Mouse (Mus musculus) right cerebral cortex, postnatal 10 days (tissue): ENCODE measurements around the gene Trim71.

Experiments
- DNase-seq, 2 experiments: peaks; one replicate each; pipeline ENCODE4 v3.0.0; 2021; ENCODE audit warnings: low spot score in 2 of 2

Gene Trim71

DNA sequence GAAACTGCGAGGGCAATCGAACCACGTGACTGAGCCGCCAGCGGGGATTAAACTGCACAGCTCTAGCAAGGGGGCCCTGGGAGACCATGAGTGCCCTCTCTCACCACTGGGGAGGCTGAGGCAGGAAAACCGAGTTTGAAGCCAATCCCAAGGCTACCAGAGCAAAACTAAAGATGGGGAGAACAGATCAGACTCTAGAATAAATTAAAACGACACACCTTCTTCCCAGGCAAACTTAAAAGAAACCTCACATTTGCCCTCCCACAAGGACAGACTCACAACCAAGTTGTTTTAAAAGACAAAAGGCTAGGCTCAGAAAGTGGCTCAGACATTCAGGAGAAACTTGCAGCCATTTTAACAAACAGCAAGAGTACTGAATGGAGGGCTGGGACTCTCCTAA is 7.1 kb downstream of the Trim71 start:
- no peak for DNase-seq

DNA sequence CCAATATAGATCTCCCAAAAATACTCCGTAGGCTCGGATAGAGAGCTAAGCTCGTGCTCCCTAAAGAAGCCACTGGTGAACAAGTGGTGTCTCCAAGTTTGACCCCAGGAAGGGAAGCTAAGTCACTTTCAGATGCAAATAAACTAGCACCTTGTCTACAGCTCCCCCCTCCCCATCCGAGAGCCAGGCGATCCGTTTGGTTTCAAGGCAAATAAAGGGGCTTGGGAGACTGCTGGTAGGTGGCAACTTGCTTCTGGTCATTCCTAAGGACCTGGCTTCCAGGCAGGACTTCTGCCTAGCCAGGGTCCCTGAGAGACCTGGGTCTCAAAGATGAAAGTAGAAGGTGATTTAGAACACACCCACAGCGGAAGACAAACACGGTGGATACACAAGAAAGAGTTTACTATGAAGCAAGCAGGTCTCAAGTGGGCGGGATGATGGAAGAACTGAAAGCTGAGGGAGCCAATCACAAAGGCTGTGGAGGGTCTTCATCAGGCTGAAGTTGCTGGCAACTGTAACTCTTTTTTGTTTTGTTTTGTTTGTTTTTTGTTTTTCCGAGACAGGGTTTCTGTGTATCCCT is 7.8 kb downstream of the Trim71 start:
- no peak for DNase-seq

DNA sequence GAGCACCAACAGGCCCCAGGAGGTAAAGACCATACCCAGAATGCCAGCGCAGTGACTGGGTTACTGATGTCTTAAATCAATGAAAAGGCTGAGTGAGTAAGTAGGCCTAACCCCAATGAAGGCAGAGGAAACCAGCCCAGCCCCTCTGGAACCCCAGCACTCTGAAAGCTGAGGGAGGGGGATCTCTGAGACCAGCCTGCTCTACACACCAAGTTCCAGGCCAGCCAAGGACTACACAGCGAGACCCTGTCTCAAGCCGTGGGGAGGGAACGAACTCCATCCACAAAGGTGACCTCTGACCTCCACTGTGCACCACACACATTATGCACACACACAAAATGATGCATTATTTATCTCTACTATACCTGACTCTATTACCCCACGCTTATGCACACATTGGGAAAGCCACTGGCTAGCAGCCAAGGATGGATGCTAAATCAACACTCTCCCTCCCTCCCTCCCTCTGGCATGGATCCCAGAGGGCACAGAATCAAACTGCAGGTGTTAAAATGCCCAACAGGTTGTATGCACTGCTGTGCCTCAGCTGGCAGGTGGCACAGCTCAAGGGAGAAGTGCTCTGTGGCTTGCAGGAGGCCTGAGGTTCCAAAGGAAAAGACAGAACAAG is 9.7 kb downstream of the Trim71 start:
- peak in 1 of 2 experiments; percentile 26 for DNase-seq

- no peak for DNase-seq
Observed at GRCm38 (mm10) chr9:114553828-114554227, 10.3 kb downstream of the Trim71 start.

- DNase-seq = no peak
Observed at GRCm38 (mm10) chr9:114550033-114550432, 14.1 kb downstream of the Trim71 start.

- no peak for DNase-seq
Observed at GRCm38 (mm10) chr9:114549117-114549516, 15.1 kb downstream of the Trim71 start.

DNA sequence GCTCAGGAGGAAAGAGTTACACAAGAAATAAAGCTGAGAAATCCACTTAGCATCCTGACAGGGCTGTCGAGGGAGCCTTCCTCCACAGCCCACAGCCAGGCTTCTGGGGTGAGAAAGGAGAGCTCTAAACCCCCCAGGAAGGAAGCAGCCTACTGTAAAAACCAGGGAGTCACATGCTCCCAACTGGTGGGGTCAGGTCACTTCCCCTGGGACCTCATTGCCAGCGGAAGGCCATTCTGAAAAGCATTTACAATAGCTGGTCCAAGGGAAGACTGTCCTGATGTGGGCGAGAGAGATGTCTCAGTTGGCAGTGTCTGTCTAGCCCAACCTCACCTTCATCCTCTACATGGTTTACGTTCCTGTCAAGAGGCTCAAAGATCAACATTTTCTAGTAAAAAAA is 15.7 kb downstream of the Trim71 start:
- no peak for DNase-seq

DNA sequence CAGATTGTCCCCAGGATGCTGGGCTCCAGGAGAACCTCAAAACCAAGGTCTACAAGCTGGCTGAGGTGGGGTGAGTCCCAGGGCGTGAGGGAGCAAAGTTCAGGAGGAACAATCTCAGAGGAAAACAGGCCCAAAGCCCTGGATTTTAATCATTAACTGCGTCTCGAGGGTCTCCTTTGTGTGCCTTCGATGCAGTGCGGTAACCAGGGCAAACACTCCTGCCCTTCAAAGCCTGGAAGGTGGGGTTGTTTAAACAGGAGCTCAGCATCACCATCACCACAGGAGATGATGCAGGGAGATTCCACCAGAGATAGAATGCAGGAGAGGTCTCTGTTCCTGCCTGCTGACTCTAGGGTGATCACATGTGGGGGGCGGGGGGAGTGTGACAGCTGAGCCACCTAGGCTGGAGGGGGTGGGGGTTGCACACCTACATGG is 16.5 kb downstream of the Trim71 start:
- no peak for DNase-seq

DNA sequence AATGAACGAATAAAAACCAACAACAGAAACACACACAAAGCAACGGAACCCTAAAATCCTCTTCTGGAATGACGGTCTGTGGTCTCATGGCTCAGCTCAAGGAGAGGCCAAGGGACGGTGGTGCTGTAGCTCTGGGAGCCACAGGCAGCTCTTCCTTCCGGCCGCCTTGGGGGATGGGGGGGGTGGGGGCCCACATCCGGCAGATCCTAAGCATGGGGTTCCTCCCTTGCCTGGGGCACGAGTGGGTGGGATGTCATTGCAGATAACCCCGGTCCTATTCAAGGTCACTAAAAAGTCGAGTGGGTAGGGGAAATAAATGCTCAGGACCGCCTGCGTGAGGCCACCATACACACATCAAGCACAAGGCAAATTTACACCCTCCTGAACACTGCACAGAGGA is 17.4 kb downstream of the Trim71 start:
- DNase-seq = no peak

- DNase-seq = no peak
Observed at GRCm38 (mm10) chr9:114544754-114545393, 19.3 kb downstream of the Trim71 start.

DNA sequence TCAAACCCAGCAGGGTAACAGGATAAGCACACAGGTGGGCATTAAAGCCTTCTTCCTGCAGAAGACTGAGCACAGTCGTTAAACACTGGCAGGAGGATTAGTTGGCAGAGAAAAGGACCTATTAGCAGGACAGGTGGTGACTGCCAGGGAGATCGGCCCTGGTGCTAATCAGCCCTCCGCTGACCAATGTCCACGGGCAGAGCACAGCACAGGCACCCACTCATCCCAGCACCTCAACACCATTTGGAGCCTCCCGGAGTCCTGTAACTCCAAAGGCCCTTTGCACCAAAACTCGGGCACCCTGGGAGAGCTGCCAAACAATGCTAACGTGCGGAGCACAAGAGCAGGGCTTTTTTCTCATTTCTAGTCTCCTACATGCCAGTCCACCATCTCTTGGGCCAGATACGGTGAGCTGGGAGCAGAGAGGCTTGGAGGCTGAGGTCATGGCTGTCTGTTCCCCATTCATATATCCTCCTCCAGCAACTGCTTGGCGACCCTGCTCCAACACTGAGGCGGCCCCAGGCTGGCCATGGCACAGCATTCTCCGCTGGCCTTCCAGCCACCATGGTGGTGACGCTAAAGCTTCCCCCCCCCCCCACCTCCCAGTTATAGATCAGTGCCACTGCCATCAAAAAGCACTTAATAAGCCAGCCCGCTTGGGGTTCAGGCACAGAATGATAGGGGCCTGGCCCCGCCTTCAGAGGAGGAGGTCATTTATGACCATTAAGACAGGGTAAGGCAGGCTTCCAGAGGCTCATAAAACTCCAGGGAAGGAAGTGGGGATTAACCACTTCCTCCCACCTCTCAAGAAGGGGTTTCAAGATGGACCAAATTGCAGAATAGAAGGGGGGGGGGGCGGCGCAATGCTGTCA is 20.1 kb downstream of the Trim71 start:
- DNase-seq = no peak

GRCm38 (mm10) chr9:114541279-114541741 is 22.9 kb downstream of the Trim71 start:
- no peak for DNase-seq

DNA sequence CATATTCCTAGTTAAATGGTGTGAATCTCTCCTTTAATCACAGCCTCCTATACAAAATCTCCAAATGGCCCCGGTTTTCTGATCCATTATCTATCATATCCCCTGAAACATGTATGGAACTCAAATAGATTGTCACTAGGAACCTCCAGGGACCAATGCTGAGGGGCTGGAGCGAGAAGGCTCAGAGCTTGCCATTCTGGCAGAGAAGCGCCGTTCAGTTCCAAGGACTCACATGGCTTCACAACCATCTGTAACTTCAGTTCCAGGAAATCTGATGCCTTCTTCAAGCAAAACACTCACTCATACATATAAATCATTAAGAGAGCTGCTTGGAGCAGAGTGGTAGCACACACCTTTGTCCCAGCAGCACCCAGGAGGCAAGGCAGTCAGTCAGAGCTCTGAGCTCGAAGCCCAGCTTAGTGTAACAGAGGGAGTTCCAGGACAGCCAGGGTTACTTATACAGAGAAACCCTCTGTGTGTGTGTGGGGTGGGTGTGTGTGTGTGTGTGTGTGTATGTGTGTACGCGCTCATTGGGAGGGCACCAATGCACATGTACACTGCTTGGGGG is 25.1 kb downstream of the Trim71 start:
- no peak for DNase-seq

- no peak for DNase-seq
Observed at GRCm38 (mm10) chr9:114536628-114537027, 27.5 kb downstream of the Trim71 start.

DNA sequence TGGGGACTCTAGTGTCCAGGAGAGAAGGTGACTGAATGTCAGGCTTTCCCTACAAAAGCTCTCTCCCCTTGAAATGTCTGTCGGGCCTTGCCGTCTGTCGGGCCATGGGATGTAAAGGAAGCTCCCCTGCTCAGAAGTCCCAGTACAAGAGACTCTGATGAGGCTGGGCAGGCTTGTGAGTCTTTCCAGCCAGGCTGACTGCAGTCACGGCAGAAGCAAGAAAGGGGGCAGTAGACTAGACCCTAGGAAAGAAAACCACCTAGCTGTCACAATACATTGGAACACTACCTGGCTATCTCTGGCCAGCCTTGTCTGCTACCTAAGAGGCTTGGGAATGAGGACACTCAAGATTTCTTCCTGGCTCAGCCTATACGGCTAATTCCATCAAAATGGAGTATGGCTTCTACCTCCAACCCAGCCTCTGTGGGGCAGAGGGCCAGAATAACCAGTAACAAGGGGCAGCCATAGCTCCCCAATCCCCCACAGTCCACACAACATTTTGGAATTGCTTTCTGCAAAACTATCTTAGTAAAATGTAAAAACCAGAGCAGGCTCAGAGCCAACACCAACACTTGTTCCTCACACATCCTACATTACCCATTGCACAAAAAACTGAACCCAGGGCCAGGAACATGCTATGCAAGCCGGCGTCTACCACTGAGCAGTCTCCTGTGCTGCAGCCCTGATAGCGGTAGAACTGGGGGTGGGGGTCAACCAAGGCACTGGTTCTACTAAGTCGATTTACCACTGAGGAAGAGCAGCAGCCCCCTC is 29.2 kb downstream of the Trim71 start:
- DNase-seq = peak in 1 of 2 experiments; percentile 24

DNA sequence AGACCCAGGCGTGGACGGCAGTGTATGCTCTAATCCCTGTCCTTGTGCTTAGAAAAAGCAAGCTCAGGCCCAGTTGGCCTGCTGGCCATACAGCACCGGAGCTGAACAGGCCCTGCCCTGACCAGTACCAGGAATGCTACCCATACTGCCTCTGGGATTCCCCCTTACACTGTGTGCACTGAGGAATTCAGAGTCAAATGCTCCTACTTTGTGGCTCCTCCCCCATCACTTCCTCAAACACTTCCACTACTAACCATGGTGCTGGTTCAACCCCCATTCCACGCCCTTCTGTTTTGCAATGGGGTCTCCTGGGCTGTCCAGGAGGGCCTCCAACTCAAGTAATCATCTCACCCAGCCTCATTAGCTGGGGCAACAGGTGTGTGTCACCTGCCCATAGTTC is 30.3 kb downstream of the Trim71 start:
- DNase-seq = no peak

DNA sequence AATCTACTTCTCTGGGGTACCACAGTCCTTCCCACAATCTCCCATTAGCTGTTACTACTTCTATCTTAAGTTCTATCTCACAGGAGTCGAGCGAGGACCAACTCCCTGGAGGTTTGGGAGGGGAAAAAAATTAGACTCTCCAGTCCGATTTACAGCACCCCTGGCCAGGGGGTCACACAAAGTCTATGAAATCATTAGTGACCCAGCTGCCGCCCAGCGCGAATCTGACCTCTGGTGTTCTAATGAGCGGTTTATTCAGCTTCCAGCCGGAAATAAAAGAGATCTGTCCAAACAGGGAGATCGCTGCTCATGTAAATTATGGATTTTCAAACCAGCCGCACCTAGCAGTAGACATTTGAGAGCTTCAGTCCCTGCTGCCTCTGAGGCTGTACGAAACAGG is 32.9 kb downstream of the Trim71 start:
- no peak for DNase-seq

DNA sequence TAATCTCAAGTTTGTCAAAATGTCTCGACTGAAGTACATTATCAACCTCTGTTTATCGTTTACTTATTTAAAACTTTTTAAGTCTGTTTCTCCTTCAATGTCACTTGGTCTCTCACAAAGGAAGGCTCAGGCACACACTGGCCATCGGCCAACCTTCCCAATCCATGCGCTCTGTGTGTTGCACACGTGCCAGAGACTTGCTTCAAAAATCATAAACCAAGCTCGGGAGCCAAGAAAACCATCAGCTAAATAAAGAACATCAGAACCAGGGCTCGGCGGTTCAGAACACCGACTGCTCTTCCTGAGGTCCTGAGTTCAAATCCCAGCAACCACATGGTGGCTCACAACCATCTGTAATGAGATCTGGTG is 35.5 kb downstream of the Trim71 start:
- DNase-seq = peak in 1 of 2 experiments; percentile 46

GRCm38 (mm10) chr9:114527992-114528679 is 36.0 kb downstream of the Trim71 start:
- no peak for DNase-seq

GRCm38 (mm10) chr9:114527085-114527484 is 37.1 kb downstream of the Trim71 start:
- DNase-seq = no peak

GRCm38 (mm10) chr9:114526581-114526980 is 37.6 kb downstream of the Trim71 start:
- no peak for DNase-seq
